Mouse (Mus musculus) thymus, adult 2 months (tissue): Measurements from ENCODE around the gene Lama5.

ENCODE experiments used
- CTCF ChIP-seq: fragments of 200-500 bp; IDR thresholded peaks from 2 replicates; pipeline ENCODE4 v1.5.1; 2012; ENCODE audit warnings: mild to moderate bottlenecking, control low read depth, low read length, moderate library complexity, borderline replicate concordance; ENCODE audit not compliant: control insufficient read depth, poor library complexity, insufficient read depth; ENCODE audit errors: extremely low read depth
- POLR2A ChIP-seq: fragments of 200-500 bp; IDR thresholded peaks from 2 replicates; pipeline ENCODE4 v1.6.1; 2012; ENCODE audit warnings: mild to moderate bottlenecking, low read length, control low read depth, moderate library complexity; ENCODE audit not compliant: control insufficient read depth, poor library complexity, insufficient read depth; ENCODE audit errors: extremely low read depth

GRCm38 (mm10) chr2:180202263-180202662 lies 23.4 kb downstream of the Lama5 start:
- no peak for TF ChIP-seq CTCF
- no peak for TF ChIP-seq POLR2A
